Mouse (Mus musculus): ENCODE results near the gene Ric8b. TPM values are rescaled to one million over a fixed set of nuclear protein-coding genes. Genes with fewer than 3 reads are reported as not detected.

The Ric8b gene
- polyA plus RNA-seq, 1 experiment from 2014 or later: 15.5 TPM

GRCm38 (mm10) chr10:84966542-84966941, 49.1 kb downstream of the Ric8b start:
- 89% methylated on average over 2 of the region's 2 CpGs for WGBS
- Histone ChIP-seq H3K4me2 (ENCODE audit: low read depth, low read length) (no peak overlapping the region), H3K27ac (ENCODE audit: low read length) (no peak overlapping the region), H3K27me3 (replicated peaks; ENCODE audit: control insufficient read depth, insufficient read depth, low read length) (no peaks in the 10 kb centered on the region), H3K4me1 (ENCODE audit: control insufficient read depth, insufficient read depth, low read length) (peaks cover 7% of the 10 kb centered on the region), H3K4me3 (ENCODE audit: low read length) (no peak overlapping the region), H3K9ac (ENCODE audit: low read depth, low read length) (no peak overlapping the region), H3K9me3 (ENCODE audit: control insufficient read depth, low read length) (no peaks in the 10 kb centered on the region), H3K36me3 (ENCODE audit: control insufficient read depth, insufficient read depth, low read length) (peaks cover 4% of the 10 kb centered on the region; the same call in 1 of the 2 replicates)
- no peak for ATAC-seq

GRCm38 (mm10) chr10:84967645-84968044, 50.2 kb downstream of the Ric8b start:
- Histone ChIP-seq H3K27me3 (replicated peaks; ENCODE audit: control insufficient read depth, insufficient read depth, low read length) (no peaks in the 10 kb centered on the region), H3K4me1 (ENCODE audit: control insufficient read depth, insufficient read depth, low read length) (peaks cover 7% of the 10 kb centered on the region), H3K9ac (ENCODE audit: low read depth, low read length) (no peak overlapping the region), H3K9me3 (ENCODE audit: control insufficient read depth, low read length) (no peaks in the 10 kb centered on the region), H3K27ac (ENCODE audit: low read length) (no peak overlapping the region), H3K36me3 (ENCODE audit: control insufficient read depth, insufficient read depth, low read length) (peaks cover 6% of the 10 kb centered on the region; the same call in 1 of the 2 replicates), H3K4me3 (ENCODE audit: low read length) (no peak overlapping the region), H3K4me2 (ENCODE audit: low read depth, low read length) (no peak overlapping the region)
- 21% methylated on average over 6 of the region's 6 CpGs for WGBS
- peak; percentile 80 for ATAC-seq

GRCm38 (mm10) chr10:84968852-84969704, 51.7 kb downstream of the Ric8b start:
- WGBS: 46% methylated on average over 12 of the region's 12 CpGs
- Histone ChIP-seq H3K4me2 (ENCODE audit: low read depth, low read length) (no peak overlapping the region), H3K27me3 (replicated peaks; ENCODE audit: control insufficient read depth, insufficient read depth, low read length) (no peaks in the 10 kb centered on the region), H3K9me3 (ENCODE audit: control insufficient read depth, low read length) (no peaks in the 10 kb centered on the region), H3K36me3 (ENCODE audit: control insufficient read depth, insufficient read depth, low read length) (peaks cover 6% of the 10 kb centered on the region; the same call in 1 of the 2 replicates), H3K4me3 (ENCODE audit: low read length) (no peak overlapping the region), H3K9ac (ENCODE audit: low read depth, low read length) (no peak overlapping the region), H3K27ac (ENCODE audit: low read length) (0 out of 2 replicates have a peak overlapping the region, but pooled peaks have one; percentile 38), H3K4me1 (ENCODE audit: control insufficient read depth, insufficient read depth, low read length) (peaks cover 7% of the 10 kb centered on the region)
- no peak for ATAC-seq

GRCm38 (mm10) chr10:84975264-84975663, 57.8 kb downstream of the Ric8b start:
- Histone ChIP-seq H3K27me3 (replicated peaks; ENCODE audit: control insufficient read depth, insufficient read depth, low read length) (no peaks in the 10 kb centered on the region), H3K4me2 (ENCODE audit: low read depth, low read length) (no peak overlapping the region), H3K9ac (ENCODE audit: low read depth, low read length) (no peak overlapping the region), H3K36me3 (ENCODE audit: control insufficient read depth, insufficient read depth, low read length) (peaks cover 8% of the 10 kb centered on the region; the same call in 1 of the 2 replicates), H3K4me3 (ENCODE audit: low read length) (no peak overlapping the region), H3K4me1 (ENCODE audit: control insufficient read depth, insufficient read depth, low read length) (0 out of 2 replicates have a peak, but pooled peaks cover 4% of the 10 kb centered on the region), H3K9me3 (ENCODE audit: control insufficient read depth, low read length) (no peaks in the 10 kb centered on the region), H3K27ac (ENCODE audit: low read length) (no peak overlapping the region)
- 80% methylated on average over 4 of the region's 4 CpGs for WGBS
- ATAC-seq: no peak

- no peaks in the 10 kb centered on the region for H3K27me3 ChIP-seq (replicated peaks; ENCODE audit: control insufficient read depth, insufficient read depth, low read length)
- H3K9me3 ChIP-seq (ENCODE audit: control insufficient read depth, low read length): no peaks in the 10 kb centered on the region
- peak overlapping the region; percentile 10 for H3K27ac ChIP-seq (ENCODE audit: low read length)
- H3K36me3 ChIP-seq (ENCODE audit: control insufficient read depth, insufficient read depth, low read length): peaks cover 4% of the 10 kb centered on the region; the same call in 1 of the 2 replicates
- H3K9ac ChIP-seq (ENCODE audit: low read depth, low read length): no peak overlapping the region
- no peak overlapping the region for H3K4me2 ChIP-seq (ENCODE audit: low read depth, low read length)
- peak; percentile 74 for ATAC-seq
- 38% methylated on average over 8 of the region's 8 CpGs for WGBS
- H3K4me1 ChIP-seq (ENCODE audit: control insufficient read depth, insufficient read depth, low read length): 0 out of 2 replicates have a peak, but pooled peaks cover 4% of the 10 kb centered on the region
- H3K4me3 ChIP-seq (ENCODE audit: low read length): no peak overlapping the region
Measured at GRCm38 (mm10) chr10:84976588-84977351, 59.4 kb downstream of the Ric8b start.

GRCm38 (mm10) chr10:84980291-84980690, 62.9 kb downstream of the Ric8b start:
- 0 out of 2 replicates have a peak, but pooled peaks cover 4% of the 10 kb centered on the region for H3K4me1 ChIP-seq (ENCODE audit: control insufficient read depth, insufficient read depth, low read length)
- H3K36me3 ChIP-seq (ENCODE audit: control insufficient read depth, insufficient read depth, low read length): 0 out of 2 replicates have a peak, but pooled peaks cover 4% of the 10 kb centered on the region
- 93% methylated on average over 5 of the region's 5 CpGs for WGBS
- H3K4me2 ChIP-seq (ENCODE audit: low read depth, low read length): no peak overlapping the region
- H3K4me3 ChIP-seq (ENCODE audit: low read length): no peak overlapping the region
- H3K27ac ChIP-seq (ENCODE audit: low read length): no peak overlapping the region
- no peak overlapping the region for H3K9ac ChIP-seq (ENCODE audit: low read depth, low read length)
- no peak for ATAC-seq
- no peaks in the 10 kb centered on the region for H3K27me3 ChIP-seq (replicated peaks; ENCODE audit: control insufficient read depth, insufficient read depth, low read length)
- no peaks in the 10 kb centered on the region for H3K9me3 ChIP-seq (ENCODE audit: control insufficient read depth, low read length)

- Histone ChIP-seq H3K4me2 (ENCODE audit: low read depth, low read length) (no peak overlapping the region), H3K4me1 (ENCODE audit: control insufficient read depth, insufficient read depth, low read length) (0 out of 2 replicates have a peak, but pooled peaks cover 3% of the 10 kb centered on the region), H3K9me3 (ENCODE audit: control insufficient read depth, low read length) (no peaks in the 10 kb centered on the region), H3K4me3 (ENCODE audit: low read length) (no peak overlapping the region), H3K27ac (ENCODE audit: low read length) (no peak overlapping the region), H3K27me3 (replicated peaks; ENCODE audit: control insufficient read depth, insufficient read depth, low read length) (no peaks in the 10 kb centered on the region), H3K9ac (ENCODE audit: low read depth, low read length) (no peak overlapping the region), H3K36me3 (ENCODE audit: control insufficient read depth, insufficient read depth, low read length) (0 out of 2 replicates have a peak, but pooled peaks cover 4% of the 10 kb centered on the region)
- no peak for ATAC-seq
- 88% methylated on average over 2 of the region's 2 CpGs for WGBS
Measured at GRCm38 (mm10) chr10:84981441-84981840, 64.0 kb downstream of the Ric8b start.

GRCm38 (mm10) chr10:84982675-84983074, 65.3 kb downstream of the Ric8b start:
- 91% methylated on average over 6 of the region's 7 CpGs for WGBS
- H3K4me3 ChIP-seq (ENCODE audit: low read length): no peak overlapping the region
- no peaks in the 10 kb centered on the region for H3K4me1 ChIP-seq (ENCODE audit: control insufficient read depth, insufficient read depth, low read length)
- no peaks in the 10 kb centered on the region for H3K9me3 ChIP-seq (ENCODE audit: control insufficient read depth, low read length)
- peaks cover 4% of the 10 kb centered on the region; the same call in 1 of the 2 replicates for H3K36me3 ChIP-seq (ENCODE audit: control insufficient read depth, insufficient read depth, low read length)
- H3K4me2 ChIP-seq (ENCODE audit: low read depth, low read length): no peak overlapping the region
- no peak overlapping the region for H3K9ac ChIP-seq (ENCODE audit: low read depth, low read length)
- H3K27ac ChIP-seq (ENCODE audit: low read length): no peak overlapping the region
- no peaks in the 10 kb centered on the region for H3K27me3 ChIP-seq (replicated peaks; ENCODE audit: control insufficient read depth, insufficient read depth, low read length)
- no peak for ATAC-seq

GRCm38 (mm10) chr10:84985956-84986355, 68.5 kb downstream of the Ric8b start:
- H3K27ac ChIP-seq (ENCODE audit: low read length): no peak overlapping the region
- no peak overlapping the region for H3K4me3 ChIP-seq (ENCODE audit: low read length)
- H3K9ac ChIP-seq (ENCODE audit: low read depth, low read length): no peak overlapping the region
- WGBS: 73% methylated on average over 9 of the region's 9 CpGs
- no peak overlapping the region for H3K4me2 ChIP-seq (ENCODE audit: low read depth, low read length)
- ATAC-seq: no peak
- no peaks in the 10 kb centered on the region for H3K9me3 ChIP-seq (ENCODE audit: control insufficient read depth, low read length)
- no peaks in the 10 kb centered on the region; the same call in 1 of the 2 replicates for H3K36me3 ChIP-seq (ENCODE audit: control insufficient read depth, insufficient read depth, low read length)
- no peaks in the 10 kb centered on the region for H3K27me3 ChIP-seq (replicated peaks; ENCODE audit: control insufficient read depth, insufficient read depth, low read length)
- no peaks in the 10 kb centered on the region for H3K4me1 ChIP-seq (ENCODE audit: control insufficient read depth, insufficient read depth, low read length)
